In genomic region chr6:104603371-104603770, GRCm38 (mm10) we compare ENCODE assay signal across 11 mouse cellular contexts.
A peak's percentile ranks its signal among the peaks of the same experiment; 100 is the strongest.
DNase-seq lines count a peak whose midpoint lies in the region; ATAC-seq lines count a peak whose summit lies in the region.
"Had no signal": no experiment of that assay in that cellular context is flagged by ENCODE, and none has a peak within 500 bp of the region (broad histone marks: within the 10 kb centered on the region; RNA-seq: fewer than 3 reads in every experiment).

No protein-coding gene starts in this region.

- no peaks in the 10 kb centered on the region for H3K4me1 ChIP-seq in hindbrain, embryonic 11.5 days (replicated peaks; ENCODE audit: control insufficient read depth, insufficient read depth, low read length)
- H3K4me1 ChIP-seq in hindbrain, embryonic 10.5 days (replicated peaks): no peaks in the 10 kb centered on the region
- no peaks in the 10 kb centered on the region for H3K4me1 ChIP-seq in midbrain, embryonic 13.5 days (replicated peaks)
- no peaks in the 10 kb centered on the region for H3K4me1 ChIP-seq in intestine, embryonic 16.5 days (ENCODE audit: control insufficient read depth, insufficient read depth, low read length)
- H3K4me1 ChIP-seq: embryonic facial prominence, embryonic 13.5 days; liver, embryonic 13.5 days had no signal

- WGBS in hindbrain, embryonic 11.5 days: 81% methylated on average over 4 of the region's 4 CpGs
- WGBS in hindbrain, embryonic 10.5 days: 87% methylated on average over 4 of the region's 4 CpGs
- 40% methylated on average over 4 of the region's 4 CpGs for WGBS in midbrain, embryonic 13.5 days
- 36% methylated on average over 4 of the region's 4 CpGs for WGBS in intestine, embryonic 16.5 days

- no peak overlapping the region for H3K27ac ChIP-seq in hindbrain, embryonic 11.5 days (ENCODE audit: low read depth, low read length)
- H3K27ac ChIP-seq in hindbrain, embryonic 10.5 days: no peak overlapping the region
- no peak overlapping the region for H3K27ac ChIP-seq in midbrain, embryonic 13.5 days
- no peak overlapping the region for H3K27ac ChIP-seq in intestine, embryonic 16.5 days (ENCODE audit: low read length)
- H3K27ac ChIP-seq: embryonic facial prominence, embryonic 13.5 days; liver, embryonic 13.5 days had no signal

- no peaks in the 10 kb centered on the region for H3K27me3 ChIP-seq in hindbrain, embryonic 11.5 days (ENCODE audit: control insufficient read depth, insufficient read depth, low read length)
- H3K27me3 ChIP-seq in hindbrain, embryonic 10.5 days (ENCODE audit: insufficient read depth, poor library complexity, severe bottlenecking): no peaks in the 10 kb centered on the region
- no peaks in the 10 kb centered on the region for H3K27me3 ChIP-seq in midbrain, embryonic 13.5 days
- H3K27me3 ChIP-seq in intestine, embryonic 16.5 days (replicated peaks; ENCODE audit: control insufficient read depth, insufficient read depth, low read length): no peaks in the 10 kb centered on the region
- H3K27me3 ChIP-seq: embryonic facial prominence, embryonic 13.5 days; liver, embryonic 13.5 days had no signal

- no peaks in the 10 kb centered on the region for H3K36me3 ChIP-seq in hindbrain, embryonic 11.5 days (ENCODE audit: control insufficient read depth, insufficient read depth, low read length)
- no peaks in the 10 kb centered on the region for H3K36me3 ChIP-seq in hindbrain, embryonic 10.5 days
- no peaks in the 10 kb centered on the region for H3K36me3 ChIP-seq in midbrain, embryonic 13.5 days
- H3K36me3 ChIP-seq in intestine, embryonic 16.5 days (ENCODE audit: control insufficient read depth, insufficient read depth, low read length): no peaks in the 10 kb centered on the region
- H3K36me3 ChIP-seq: embryonic facial prominence, embryonic 13.5 days; liver, embryonic 13.5 days had no signal

- DNase-seq in hindbrain, embryonic 11.5 days (ENCODE audit: low spot score): no peak
- DNase-seq in hindbrain, embryonic 10.5 days (ENCODE audit: low spot score): no peak
- DNase-seq in right cerebral cortex, postnatal 4 days: peak; percentile 5
- DNase-seq in right cerebral cortex, adult 2 months (ENCODE audit: low spot score in 2 of 2): no peak
- no peak for DNase-seq in spleen, postnatal 36 days (ENCODE audit: low spot score in 2 of 2)
- DNase-seq: kidney, adult 2 months; liver, embryonic 13.5 days; lung, postnatal 36 days had no signal

- no peak overlapping the region for H3K4me3 ChIP-seq in hindbrain, embryonic 11.5 days (ENCODE audit: low read depth, low read length)
- no peak overlapping the region for H3K4me3 ChIP-seq in hindbrain, embryonic 10.5 days
- H3K4me3 ChIP-seq in midbrain, embryonic 13.5 days (replicated peaks): no peak overlapping the region
- H3K4me3 ChIP-seq in intestine, embryonic 16.5 days (ENCODE audit: low read length): no peak overlapping the region
- H3K4me3 ChIP-seq: embryonic facial prominence, embryonic 13.5 days; liver, embryonic 13.5 days had no signal

- no peak overlapping the region for H3K4me2 ChIP-seq in hindbrain, embryonic 11.5 days (replicated peaks; ENCODE audit: low read depth, low read length)
- no peak overlapping the region for H3K4me2 ChIP-seq in midbrain, embryonic 13.5 days (replicated peaks)
- no peak overlapping the region for H3K4me2 ChIP-seq in intestine, embryonic 16.5 days (ENCODE audit: low read depth, low read length)
- H3K4me2 ChIP-seq: embryonic facial prominence, embryonic 13.5 days; liver, embryonic 13.5 days had no signal

- ATAC-seq in hindbrain, embryonic 11.5 days (ENCODE audit: low FRiP score): peak; percentile 41; the same call in 1 of the 2 replicates
- peak; percentile 67 for ATAC-seq in midbrain, embryonic 13.5 days
- no peak; the same call in 1 of the 2 replicates for ATAC-seq in intestine, embryonic 16.5 days

- no peaks in the 10 kb centered on the region for H3K9me3 ChIP-seq in hindbrain, embryonic 11.5 days (ENCODE audit: control insufficient read depth, low read length)
- H3K9me3 ChIP-seq in hindbrain, embryonic 10.5 days: no peaks in the 10 kb centered on the region
- H3K9me3 ChIP-seq in midbrain, embryonic 13.5 days: no peaks in the 10 kb centered on the region
- no peaks in the 10 kb centered on the region for H3K9me3 ChIP-seq in intestine, embryonic 16.5 days (ENCODE audit: control insufficient read depth, low read length)
- H3K9me3 ChIP-seq: embryonic facial prominence, embryonic 13.5 days; liver, embryonic 13.5 days had no signal

- no peak overlapping the region for H3K9ac ChIP-seq in hindbrain, embryonic 11.5 days (ENCODE audit: low read depth, low read length)
- no peak overlapping the region for H3K9ac ChIP-seq in midbrain, embryonic 13.5 days (replicated peaks)
- H3K9ac ChIP-seq in intestine, embryonic 16.5 days (ENCODE audit: low read depth, low read length): no peak overlapping the region
- H3K9ac ChIP-seq: embryonic facial prominence, embryonic 13.5 days; liver, embryonic 13.5 days had no signal
